Mouse (Mus musculus): Measurements from ENCODE around the gene Vmn2r1.
A peak's percentile ranks its signal among the peaks of the same experiment; 100 is the strongest.

Vmn2r1 gene

DNA sequence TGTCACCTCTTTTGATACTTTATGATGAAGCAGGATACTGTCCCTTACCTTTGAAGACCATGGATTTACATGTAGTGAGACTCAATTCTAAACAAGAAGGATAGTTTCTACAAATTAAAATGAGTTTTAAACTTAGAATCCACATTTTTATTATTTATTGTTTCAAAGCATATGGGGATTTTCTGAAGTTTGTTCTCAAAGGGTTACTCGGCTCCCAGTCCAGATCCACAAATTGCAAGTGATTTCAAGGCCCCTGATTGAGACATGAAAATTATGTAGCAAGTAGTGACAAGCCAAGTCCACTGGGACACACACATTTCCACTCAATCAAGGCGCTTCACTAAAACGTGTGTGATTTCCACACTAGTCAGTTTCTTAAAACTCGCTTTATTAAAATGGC lies at the start of gene Vmn2r1:
Gene Vmn2r1, plus strand, starts transcription at position 301 of the 400 bp plus-strand sequence.
- DNase-seq (ENCODE audit: low read depth, low spot score) = no peak

DNA sequence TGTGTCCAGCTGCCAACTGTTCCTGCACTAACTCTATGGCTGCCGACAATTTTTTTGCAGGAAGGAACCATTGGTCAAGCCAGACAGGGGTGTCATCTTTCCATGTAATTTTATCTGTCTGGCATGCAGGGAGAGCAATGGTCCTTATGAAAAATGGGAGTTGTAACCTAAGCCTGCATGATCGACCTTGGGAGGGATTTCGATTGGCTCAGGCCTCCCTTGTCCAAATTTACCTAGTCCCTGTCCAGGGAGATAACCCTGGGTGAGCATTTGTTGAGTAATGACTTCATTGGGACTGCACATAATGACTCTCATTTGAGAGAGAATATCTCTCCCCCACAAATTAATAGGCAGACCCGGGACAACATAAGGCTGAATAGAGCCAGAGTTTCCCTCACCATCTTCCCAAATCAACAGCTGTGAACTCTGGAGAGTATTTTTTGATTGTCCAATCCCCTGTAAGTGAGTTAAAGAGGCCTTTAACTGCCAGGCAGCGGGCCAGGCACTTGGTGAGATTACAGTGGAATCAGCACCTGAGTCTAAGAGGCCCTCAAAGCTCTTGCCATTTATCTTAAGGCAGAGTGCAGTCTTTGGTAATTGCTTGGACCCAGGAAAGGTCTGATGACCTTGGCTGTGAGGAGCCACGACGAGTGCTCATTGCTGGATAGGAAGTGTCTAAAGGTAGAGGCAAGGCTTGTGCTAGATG lies 43.1 kb upstream of the Vmn2r1 start:
- DNase-seq (ENCODE audit: low read depth, low spot score) = no peak

DNA sequence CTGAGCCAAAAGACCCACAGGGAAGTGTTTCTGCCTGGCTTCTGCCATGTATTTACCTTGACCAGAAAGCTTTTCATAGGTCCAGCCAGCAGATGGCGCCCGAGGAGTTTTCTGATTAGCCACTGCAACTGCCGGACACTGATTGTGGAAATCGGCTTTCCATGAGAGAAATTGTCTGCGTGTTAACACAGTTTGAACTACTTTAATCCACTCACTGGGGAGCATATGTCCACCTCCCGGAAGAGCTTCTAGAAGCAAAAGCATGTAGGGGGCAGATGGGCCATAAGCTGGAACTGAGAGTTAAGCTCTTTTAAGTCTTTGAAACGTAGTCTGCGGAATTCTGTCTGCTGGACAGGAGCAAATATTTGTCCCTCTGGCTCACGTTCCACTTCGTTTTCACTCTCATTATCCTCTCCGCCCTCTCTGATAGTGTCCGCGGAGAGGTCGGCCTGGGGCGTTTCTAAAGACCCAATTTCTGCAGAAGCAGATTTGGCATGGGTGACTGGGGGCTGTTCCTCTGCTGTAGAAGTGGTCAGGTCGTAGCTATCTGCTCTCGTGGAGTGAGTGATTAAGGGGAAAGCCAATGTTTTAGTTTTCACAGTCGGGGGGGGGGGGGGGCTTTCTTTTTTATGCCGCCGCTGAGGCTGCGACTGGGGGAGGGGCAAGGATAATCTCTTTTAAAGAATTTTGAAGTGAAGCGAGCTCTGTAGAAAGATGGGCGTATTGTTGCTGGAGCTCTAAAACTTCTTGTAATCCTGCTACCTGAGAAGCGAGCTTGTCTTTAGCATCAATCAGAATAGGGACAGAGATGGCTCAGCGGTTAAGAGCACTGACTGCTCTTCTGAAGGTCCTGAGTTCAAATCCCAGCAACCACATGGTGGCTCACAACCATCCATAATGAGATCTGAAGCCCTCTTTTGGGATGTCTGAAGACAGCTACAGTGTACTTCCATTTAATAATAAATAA lies 41.2 kb upstream of the Vmn2r1 start:
- DNase-seq (ENCODE audit: low read depth, low spot score) = peak; percentile 91

DNA sequence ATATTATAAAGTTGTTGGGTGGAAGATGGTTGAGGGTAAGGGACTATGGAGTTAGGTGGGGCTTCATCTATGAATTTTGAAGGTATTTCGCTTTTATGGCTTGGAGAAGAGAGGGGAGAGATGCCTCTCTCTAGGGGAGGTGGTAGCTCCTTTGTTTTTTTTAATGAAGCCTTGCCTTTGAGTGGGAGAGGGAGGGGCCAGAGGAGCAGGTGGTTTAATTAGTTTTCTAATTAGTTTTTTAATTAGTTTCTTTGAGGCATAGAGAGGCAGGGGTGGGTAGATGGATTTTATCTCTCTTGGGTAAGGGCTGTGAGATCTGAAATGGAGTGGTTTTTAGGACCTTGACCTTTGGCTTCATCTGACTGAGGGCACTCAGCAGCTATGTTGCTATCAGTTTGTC lies 31.4 kb downstream of the Vmn2r1 start:
- DNase-seq (ENCODE audit: low read depth, low spot score) = no peak

DNA sequence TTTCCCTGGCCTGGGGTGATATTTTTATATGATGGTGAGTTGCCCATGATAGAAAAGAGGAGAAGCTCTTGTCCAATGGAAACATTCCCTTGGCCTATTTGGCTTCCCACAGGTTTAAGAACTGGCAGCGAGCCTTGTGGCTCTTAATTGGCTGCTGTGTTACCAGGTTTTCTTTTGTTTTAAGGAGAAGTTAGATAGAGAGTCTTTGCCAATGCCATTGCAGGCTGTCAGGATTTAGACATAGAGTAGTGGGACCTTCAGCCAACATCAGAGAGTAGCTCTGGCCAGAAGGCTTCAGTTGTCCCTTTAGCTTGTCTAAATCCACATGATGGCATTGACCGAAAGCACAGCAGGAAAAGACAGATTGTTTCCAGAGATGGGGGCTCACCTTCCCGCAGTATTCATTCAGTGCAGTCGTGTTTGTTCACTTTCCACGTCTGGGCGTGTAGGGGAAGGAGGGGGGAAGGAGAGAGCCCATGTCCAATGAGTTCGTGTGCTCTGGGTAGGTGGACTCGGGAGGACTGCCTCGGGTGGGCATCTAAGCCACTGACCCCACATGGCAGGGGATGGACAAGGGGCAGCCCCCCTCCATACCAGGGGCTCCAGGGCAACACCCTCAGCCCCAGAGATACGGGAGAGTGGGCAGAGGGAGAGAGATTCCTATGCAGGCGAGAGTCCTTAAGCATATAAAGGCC lies 32.2 kb downstream of the Vmn2r1 start:
- DNase-seq (ENCODE audit: low read depth, low spot score) = no peak

DNA sequence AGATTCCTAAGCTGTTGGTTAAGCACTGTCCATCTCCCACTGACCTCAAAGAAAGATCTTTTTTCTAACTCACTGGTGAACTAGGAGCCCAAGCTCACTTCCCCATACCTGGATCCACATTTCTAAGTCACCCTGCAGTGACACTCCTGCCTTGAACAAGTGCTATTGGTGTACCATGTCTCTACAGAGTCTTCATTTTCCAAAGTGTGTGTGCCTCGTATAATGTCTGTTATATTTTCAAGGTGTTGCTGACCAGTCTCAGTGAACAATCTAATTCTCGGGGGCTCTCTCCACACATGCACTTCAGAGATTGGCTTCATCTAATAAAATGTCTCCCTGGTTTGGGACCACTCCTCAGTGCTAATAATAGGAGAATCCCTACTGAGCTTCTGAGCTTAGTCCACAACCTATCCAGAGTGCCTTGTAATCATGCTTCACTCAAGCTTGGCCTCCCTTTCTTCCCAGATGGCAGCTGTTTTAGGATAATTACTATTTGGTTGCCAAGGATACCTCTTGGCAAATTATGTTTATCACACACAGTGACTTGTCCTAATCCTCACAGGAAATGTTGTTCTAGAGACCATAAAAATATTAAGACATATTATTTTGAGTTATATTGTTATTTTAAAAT lies 60.6 kb downstream of the Vmn2r1 start, which contains the start of gene Vmn2r2:
Gene Vmn2r2, minus strand, starts transcription at position 51 of the 631 bp plus-strand sequence.
- no peak for DNase-seq (ENCODE audit: low read depth, low spot score)
